ENCODE assay signal across 19 mouse cellular contexts in genomic region chr7:128373751-128374150, GRCm38 (mm10).
"Had no signal": no experiment of that assay in that cellular context is flagged by ENCODE, and none has a peak within 500 bp of the region (broad histone marks: within the 10 kb centered on the region; RNA-seq: fewer than 3 reads in every experiment).

No protein-coding gene starts in this region.

- H3K36me3 ChIP-seq: limb, embryonic 10.5 days had no signal

- H3K4me1 ChIP-seq: limb, embryonic 13.5 days; midbrain, embryonic 13.5 days had no signal

- H3K27ac ChIP-seq: kidney, postnatal 0 days; layer of hippocampus, adult 2 months; limb, embryonic 10.5 days; limb, embryonic 13.5 days; liver, embryonic 12.5 days; liver, embryonic 15.5 days; lung, embryonic 15.5 days; midbrain, embryonic 13.5 days had no signal

- DNase-seq: kidney, adult 2 months; kidney, postnatal 25 days; layer of hippocampus, adult 9-11 months; liver; lung, adult 18-20 months; lung, postnatal 14 days; right cerebral cortex, adult 18-20 months; right cerebral cortex, postnatal 14 days; right cerebral cortex, postnatal 4 days had no signal

- H3K4me2 ChIP-seq: limb, embryonic 13.5 days; liver, embryonic 12.5 days; liver, embryonic 15.5 days; lung, embryonic 15.5 days; midbrain, embryonic 13.5 days had no signal

- ATAC-seq: intestine, postnatal 0 days; liver, embryonic 12.5 days; midbrain, embryonic 13.5 days; midbrain, embryonic 16.5 days had no signal

- H3K9me3 ChIP-seq: limb, embryonic 10.5 days; limb, embryonic 13.5 days; liver, embryonic 12.5 days; liver, embryonic 15.5 days; lung, embryonic 15.5 days; midbrain, embryonic 13.5 days had no signal

- H3K27me3 ChIP-seq: limb, embryonic 13.5 days; liver, embryonic 12.5 days; liver, embryonic 15.5 days; lung, embryonic 15.5 days; midbrain, embryonic 13.5 days had no signal

- H3K4me3 ChIP-seq: layer of hippocampus, adult 2 months; limb, embryonic 10.5 days; limb, embryonic 13.5 days; liver, embryonic 12.5 days; liver, embryonic 15.5 days; lung, embryonic 15.5 days; midbrain, embryonic 13.5 days had no signal

- H3K9ac ChIP-seq: limb, embryonic 13.5 days; liver, embryonic 12.5 days; liver, embryonic 15.5 days; lung, embryonic 15.5 days; midbrain, embryonic 13.5 days had no signal
